Mouse (Mus musculus) forebrain, embryonic 11.5 days (tissue): ENCODE data around the gene Eif2d. TPM values are rescaled to one million over a fixed set of nuclear protein-coding genes. Genes with fewer than 3 reads are reported as not detected.
A peak's percentile ranks its signal among the peaks of the same experiment; 100 is the strongest.
"Not testable (repeated sequence)": the region's sequence is repeated elsewhere in the genome, so short reads cannot be mapped to it uniquely, and the experiment has no call there.

Source experiments
- ATAC-seq: fragments of 200-750 bp; cut with Nextera tagmentation; replicated peaks from 2 replicates; pipeline ENCODE4 v1.8.0; 2017; ENCODE audit warnings: moderate TSS enrichment; ENCODE audit not compliant: low FRiP score
- DNase-seq: peaks from one replicate; pipeline ENCODE4 v3.0.0-alpha.2; 2017; ENCODE audit warnings: low spot score
- H3K27ac ChIP-seq: fragments of 300-500 bp; sonication (generic); 2 replicates; pipeline ENCODE4 v1.5.1; 2014; ENCODE audit warnings: low read depth, low read length
- H3K27me3 ChIP-seq: fragments of 300-500 bp; sonication (generic); 2 replicates; pipeline ENCODE4 v1.6.1; 2014; ENCODE audit warnings: mild to moderate bottlenecking, low read length, mixed read lengths; ENCODE audit not compliant: control insufficient read depth, insufficient read depth
- H3K36me3 ChIP-seq: fragments of 300-500 bp; sonication (generic); 2 replicates; pipeline ENCODE4 v1.6.1; 2014; ENCODE audit warnings: mild to moderate bottlenecking, low read length, moderate library complexity, mixed read lengths; ENCODE audit not compliant: control insufficient read depth, insufficient read depth
- H3K4me1 ChIP-seq: fragments of 300-500 bp; sonication (generic); replicated peaks from 2 replicates; pipeline ENCODE4 v1.6.1; 2014; ENCODE audit warnings: low read length, mixed read lengths; ENCODE audit not compliant: control insufficient read depth, insufficient read depth
- H3K4me2 ChIP-seq: fragments of 300-500 bp; sonication (generic); 2 replicates; pipeline ENCODE4 v1.6.1; 2014; ENCODE audit warnings: low read depth, mild to moderate bottlenecking, low read length, moderate library complexity, mixed read lengths; ENCODE audit not compliant: severe bottlenecking
- H3K4me3 ChIP-seq: fragments of 300-500 bp; sonication (generic); 2 replicates; pipeline ENCODE4 v1.5.1; 2014; ENCODE audit warnings: low read depth, low read length
- H3K9ac ChIP-seq: fragments of 300-500 bp; sonication (generic); 2 replicates; pipeline ENCODE4 v1.6.1; 2014; ENCODE audit warnings: low read length
- H3K9me3 ChIP-seq: fragments of 300-500 bp; sonication (generic); 2 replicates; pipeline ENCODE4 v1.6.1; 2016; ENCODE audit warnings: low read length, mixed read lengths; ENCODE audit not compliant: control insufficient read depth
- WGBS: fragments of 180-500 bp; shearing (Covaris S2); extraction: QIAGEN DNeasy Blood & Tissue Kit; methylation state at CpG from one replicate; pipeline ENCODE4 v1.1.7; 2014; 5-methylcytosine and 5-hydroxymethylcytosine counted together
- polyA plus RNA-seq: library from polyadenylated mRNA; unstranded; fragments of >200 nt; fragmentation: Nextera tagmentation; extraction: Ambion mirVana; gene quantifications from 2 replicates; pipeline ENCODE4 v1.2.1, GENCODE M21; 2014

The Eif2d gene
- polyA plus RNA-seq, 1 experiment from 2014 or later: 61.8 TPM

DNA sequence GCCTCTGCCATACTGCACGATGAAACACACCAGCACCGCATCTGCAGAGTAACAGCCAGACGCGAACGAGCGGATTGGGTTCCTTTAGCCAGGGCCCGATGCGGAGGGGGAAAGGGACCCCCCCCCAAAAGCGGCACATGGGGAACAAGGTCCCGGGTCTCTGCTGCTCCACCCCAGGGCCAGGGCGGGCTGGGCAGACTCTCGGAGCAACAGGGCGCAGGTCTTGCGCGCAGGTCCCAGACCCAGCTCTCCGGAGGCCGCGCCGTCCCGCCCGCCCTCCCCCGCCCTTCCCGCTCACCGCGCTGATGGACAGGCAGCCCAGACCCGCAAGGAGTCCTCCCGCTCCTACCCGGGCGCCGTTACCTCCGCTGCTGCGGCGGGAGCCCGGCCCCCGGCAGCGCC lies 15.3 kb upstream of the Eif2d start:
- Histone ChIP-seq H3K9ac (peak overlapping the region; percentile 85), H3K27ac (peak overlapping the region; percentile 80), H3K4me3 (peak overlapping the region; percentile 77), H3K4me1 (peaks cover 17% of the 10 kb centered on the region), H3K27me3 (no peaks in the 10 kb centered on the region), H3K9me3 (no peaks in the 10 kb centered on the region), H3K4me2 (peak overlapping the region; percentile 74), H3K36me3 (no peaks in the 10 kb centered on the region)
- WGBS: 0% methylated on average over 35 of the region's 36 CpGs
- peak; percentile 90 for ATAC-seq
- DNase-seq: no peak

DNA sequence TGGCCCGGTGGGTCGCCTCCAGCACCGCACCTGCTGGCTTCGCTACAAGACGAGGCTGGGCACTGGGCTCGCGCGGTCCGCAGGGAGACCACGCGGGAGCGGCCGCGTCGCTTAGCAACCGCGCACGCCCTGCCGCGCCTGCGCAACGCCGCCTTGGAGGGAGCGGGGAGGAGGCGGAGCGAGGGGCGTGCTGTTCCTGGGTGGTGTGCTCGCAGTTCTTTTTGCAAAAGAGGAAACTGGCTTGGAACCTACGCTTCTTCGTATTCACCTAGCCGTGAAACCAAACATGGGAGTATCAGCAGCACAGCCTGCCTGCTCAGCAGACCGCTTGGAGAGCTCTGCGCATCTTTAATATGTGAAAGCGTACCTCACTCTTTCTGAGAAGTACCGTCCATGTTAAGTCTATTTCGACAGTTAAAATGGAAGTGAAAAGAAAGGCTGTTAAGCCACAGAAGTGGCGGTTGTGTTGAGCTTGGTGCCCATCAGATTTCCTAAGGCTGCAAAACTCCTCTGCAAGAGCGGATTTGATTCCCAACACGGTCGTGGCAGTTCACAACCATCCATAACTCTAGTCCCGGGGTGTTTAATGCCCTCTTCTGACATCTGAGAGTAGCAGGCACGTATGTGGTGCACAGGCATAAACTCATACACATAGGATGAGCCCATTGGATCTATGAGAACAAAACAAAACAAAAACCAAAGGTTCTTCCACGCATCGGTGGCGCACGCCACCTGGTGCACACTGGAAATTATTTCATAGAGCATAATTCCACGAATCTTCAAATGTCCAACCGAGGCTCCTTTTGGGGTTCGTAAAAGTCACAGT lies 14.6 kb upstream of the Eif2d start, which contains the start of gene Dyrk3:
TSS of gene Dyrk3 (minus strand) at position 150 of the 826 bp plus-strand sequence.
- H3K27me3 ChIP-seq: no peaks in the 10 kb centered on the region
- peak within 1 kb of the TSS; percentile 74 for H3K4me2 ChIP-seq
- peaks cover 17% of the 10 kb centered on the region for H3K4me1 ChIP-seq
- H3K9me3 ChIP-seq: no peaks in the 10 kb centered on the region
- H3K27ac ChIP-seq: peak within 1 kb of the TSS; percentile 80
- no peaks in the 10 kb centered on the region for H3K36me3 ChIP-seq
- 7% methylated on average over 48 of the region's 49 CpGs for WGBS
- peak within 1 kb of the TSS; percentile 77 for H3K4me3 ChIP-seq
- peak within 1 kb of the TSS; percentile 85 for H3K9ac ChIP-seq
- ATAC-seq (peak; percentile 97), DNase-seq (peak; percentile 97)

DNA sequence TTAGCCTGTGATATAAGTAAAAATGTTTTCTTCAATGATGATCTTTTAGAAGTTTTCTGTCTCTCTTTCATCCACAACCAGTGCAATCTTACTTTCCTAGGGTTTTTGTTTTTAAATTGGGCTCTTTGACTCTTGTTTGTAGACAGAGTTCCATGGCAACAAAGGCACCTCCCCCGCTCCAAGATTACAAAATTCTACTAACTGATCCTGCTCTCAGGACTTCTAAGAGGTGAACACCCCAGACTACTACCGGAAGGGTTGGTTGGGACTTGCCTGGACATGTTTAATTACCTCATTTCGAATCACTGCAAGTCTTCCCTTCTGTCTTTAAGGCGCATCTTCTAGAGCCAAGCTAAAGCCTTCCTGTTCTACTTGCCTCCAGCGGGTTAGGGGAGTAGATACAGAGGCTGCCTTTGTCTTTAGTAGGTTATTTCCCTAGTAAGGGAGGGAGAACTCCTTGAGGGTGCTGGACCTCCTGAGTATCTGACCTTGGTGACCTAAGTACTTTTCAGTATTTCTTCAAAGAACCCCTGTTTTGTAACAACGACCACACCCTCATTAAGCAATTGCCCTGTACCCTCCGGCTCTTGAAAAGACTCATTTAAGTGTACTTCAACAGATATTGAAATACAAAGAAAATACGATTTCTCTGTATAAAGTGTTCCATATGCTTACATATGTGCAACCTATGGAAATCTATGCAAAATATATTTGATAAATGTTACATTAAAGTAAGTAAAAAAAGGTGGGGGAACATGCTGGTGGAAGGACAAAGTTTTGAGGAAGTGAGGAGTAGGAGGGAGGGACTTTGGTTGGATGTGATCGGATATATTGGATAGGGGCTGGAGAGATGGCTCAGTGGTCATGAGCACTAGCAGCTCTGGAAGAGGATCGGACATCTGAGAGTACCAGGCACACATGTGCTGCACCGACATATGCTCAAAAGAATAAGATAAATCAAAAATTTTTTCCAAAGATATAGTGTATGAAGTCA lies 13.6 kb upstream of the Eif2d start:
- no peaks in the 10 kb centered on the region for H3K36me3 ChIP-seq
- H3K27me3 ChIP-seq: no peaks in the 10 kb centered on the region
- no peak overlapping the region for H3K27ac ChIP-seq
- H3K9ac ChIP-seq: no peak overlapping the region; the same call in 1 of the 2 replicates
- DNase-seq (peak; percentile 42), ATAC-seq (no peak)
- H3K4me2 ChIP-seq: peak overlapping the region; percentile 74; the same call in 1 of the 2 replicates
- WGBS: 62% methylated on average over 11 of the region's 11 CpGs
- H3K4me1 ChIP-seq: peaks cover 15% of the 10 kb centered on the region
- no peaks in the 10 kb centered on the region for H3K9me3 ChIP-seq
- no peak overlapping the region for H3K4me3 ChIP-seq

DNA sequence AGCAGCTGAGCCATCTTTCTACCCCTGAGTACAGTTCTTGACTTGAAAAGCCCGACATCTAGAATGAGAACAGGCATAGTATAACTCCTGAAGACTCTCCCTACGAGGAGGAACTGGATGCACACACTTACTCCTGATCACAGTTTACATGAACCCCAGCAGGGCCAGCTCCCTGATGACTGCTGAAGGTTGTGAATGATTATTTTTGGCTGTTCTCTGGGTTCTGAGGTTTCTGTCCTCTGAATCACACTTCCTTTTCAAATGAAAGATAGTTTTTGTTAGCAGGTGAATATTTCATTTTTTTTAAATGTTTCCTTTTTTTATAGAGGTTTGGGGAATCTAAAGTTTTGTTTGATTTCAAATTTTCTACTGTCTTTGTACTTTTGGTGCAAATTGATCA lies 11.5 kb upstream of the Eif2d start:
- Histone ChIP-seq H3K4me2 (no peak overlapping the region), H3K4me1 (0 out of 2 replicates have a peak, but pooled peaks cover 2% of the 10 kb centered on the region), H3K27me3 (no peaks in the 10 kb centered on the region), H3K27ac (no peak overlapping the region), H3K9ac (no peak overlapping the region), H3K9me3 (no peaks in the 10 kb centered on the region), H3K36me3 (no peaks in the 10 kb centered on the region), H3K4me3 (no peak overlapping the region)
- no peak for ATAC-seq
- no peak for DNase-seq
- 69% methylated on average over 2 of the region's 2 CpGs for WGBS

DNA sequence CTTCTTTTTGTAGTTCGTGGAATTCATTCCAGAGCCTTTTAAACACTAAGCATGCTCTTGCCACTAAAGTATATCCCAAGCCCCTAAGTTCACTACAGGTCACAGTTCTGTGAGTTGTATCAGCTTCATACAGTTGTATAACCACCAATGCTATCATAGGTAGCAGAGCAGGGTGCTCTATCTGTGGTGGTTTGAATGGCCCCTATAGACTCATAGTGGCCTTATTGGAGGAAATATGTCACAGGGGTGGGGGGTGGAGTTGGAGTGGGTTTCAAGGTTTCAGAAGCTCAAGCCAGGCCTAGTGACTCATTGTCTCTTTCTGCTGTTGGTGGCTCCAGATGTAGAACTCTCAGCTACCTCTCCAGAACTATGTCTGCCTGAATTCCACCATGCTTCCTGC lies 10.5 kb upstream of the Eif2d start:
- H3K27me3 ChIP-seq: no peaks in the 10 kb centered on the region
- H3K4me1 ChIP-seq: 0 out of 2 replicates have a peak, but pooled peaks cover 2% of the 10 kb centered on the region
- DNase-seq: peak; percentile 4
- 81% methylated on average over 1 of the region's 1 CpGs for WGBS
- no peak overlapping the region for H3K9ac ChIP-seq
- H3K4me3 ChIP-seq: no peak overlapping the region
- no peak overlapping the region for H3K4me2 ChIP-seq
- no peak overlapping the region for H3K27ac ChIP-seq
- H3K36me3 ChIP-seq: no peaks in the 10 kb centered on the region
- H3K9me3 ChIP-seq: no peaks in the 10 kb centered on the region
- ATAC-seq: no peak

DNA sequence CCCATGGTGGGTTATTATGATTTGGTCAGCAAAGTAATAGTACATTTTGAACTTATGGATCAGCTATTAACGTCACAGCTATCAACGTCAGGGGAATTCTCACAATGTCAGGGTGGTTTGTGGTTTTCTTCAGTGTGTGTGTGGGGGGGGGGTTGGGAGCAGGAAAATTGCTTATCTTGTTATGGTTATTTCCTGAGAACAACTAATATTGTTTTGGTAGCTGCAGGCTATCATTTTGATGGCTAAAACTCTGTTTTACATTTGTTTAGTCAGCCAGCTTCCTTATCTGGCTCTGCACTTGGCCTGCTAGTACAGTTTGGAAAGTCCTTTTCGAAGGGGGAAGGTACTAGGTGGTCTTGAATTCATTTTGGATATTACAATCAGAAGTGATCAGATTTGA lies 7.8 kb upstream of the Eif2d start:
- H3K4me3 ChIP-seq, H3K27me3 ChIP-seq, H3K4me2 ChIP-seq, H3K27ac ChIP-seq, ATAC-seq, H3K9me3 ChIP-seq, H3K4me1 ChIP-seq, H3K36me3 ChIP-seq, H3K9ac ChIP-seq, DNase-seq: not testable (repeated sequence)
- WGBS: 85% methylated on average over 3 of the region's 3 CpGs

DNA sequence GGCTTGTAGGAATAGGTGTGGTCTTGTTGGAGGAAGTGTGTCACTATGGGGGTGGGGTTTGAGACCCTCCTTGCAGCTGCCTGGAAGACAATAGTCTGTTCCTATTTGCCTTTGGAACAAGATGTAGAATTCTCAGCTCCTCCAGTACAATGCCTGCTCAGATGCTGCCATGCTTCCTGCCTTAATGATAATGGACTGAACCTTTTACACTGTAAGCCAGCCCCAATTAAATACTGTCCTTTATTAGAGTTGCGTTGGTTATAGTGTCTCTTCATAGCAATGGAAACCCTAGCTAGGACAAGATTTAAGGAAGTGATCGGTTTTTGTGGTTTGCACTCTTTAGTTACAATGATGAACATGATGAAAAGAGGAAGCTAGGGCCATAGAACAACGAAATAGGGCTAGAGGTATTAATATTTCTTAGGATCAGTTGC lies 6.8 kb upstream of the Eif2d start:
- H3K9me3 ChIP-seq: no peaks in the 10 kb centered on the region
- no peak overlapping the region for H3K4me3 ChIP-seq
- H3K27me3 ChIP-seq: no peaks in the 10 kb centered on the region
- whole genome bisulfite sequencing: 86% methylated on average over 3 of the region's 3 CpGs
- H3K27ac ChIP-seq: no peak overlapping the region
- H3K36me3 ChIP-seq: no peaks in the 10 kb centered on the region
- H3K9ac ChIP-seq: no peak overlapping the region
- no peaks in the 10 kb centered on the region for H3K4me1 ChIP-seq
- DNase-seq (no peak), ATAC-seq (no peak)
- no peak overlapping the region for H3K4me2 ChIP-seq

DNA sequence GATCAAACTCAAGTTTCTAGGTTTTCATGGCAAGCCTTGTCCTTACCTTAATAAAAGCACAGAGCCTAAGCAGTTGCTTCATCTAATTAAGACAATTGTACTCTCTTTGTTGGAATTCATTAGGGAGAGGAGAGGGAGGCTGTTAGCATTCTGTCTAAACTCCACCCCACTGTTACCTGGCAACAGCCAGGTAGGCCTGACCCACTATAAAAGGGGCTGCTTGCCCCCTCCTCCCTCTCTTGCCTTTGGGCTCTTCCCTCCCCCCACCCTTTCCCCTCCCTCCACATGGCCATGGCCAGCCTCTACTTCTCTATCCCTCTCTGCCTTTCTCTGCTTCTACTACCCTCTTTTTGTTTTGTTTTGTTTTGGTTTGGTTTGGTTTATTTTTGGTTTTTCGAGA lies 3.5 kb upstream of the Eif2d start:
- H3K9ac ChIP-seq: no peak overlapping the region
- H3K27me3 ChIP-seq: no peaks in the 10 kb centered on the region
- peaks cover 3% of the 10 kb centered on the region; the same call in 1 of the 2 replicates for H3K4me1 ChIP-seq
- no peak overlapping the region for H3K4me3 ChIP-seq
- no peak overlapping the region for H3K4me2 ChIP-seq
- DNase-seq (no peak), ATAC-seq (no peak)
- no peak overlapping the region for H3K27ac ChIP-seq
- no peaks in the 10 kb centered on the region for H3K36me3 ChIP-seq
- WGBS: 81% methylated on average over 1 of the region's 1 CpGs
- H3K9me3 ChIP-seq: no peaks in the 10 kb centered on the region
